Mouse (Mus musculus): ENCODE measurements around the gene Lonp1. TPM values are rescaled to one million over a fixed set of nuclear protein-coding genes. Genes with fewer than 3 reads are reported as not detected.

Lonp1 gene
- total RNA-seq, 1 experiment = 169 TPM

DNA sequence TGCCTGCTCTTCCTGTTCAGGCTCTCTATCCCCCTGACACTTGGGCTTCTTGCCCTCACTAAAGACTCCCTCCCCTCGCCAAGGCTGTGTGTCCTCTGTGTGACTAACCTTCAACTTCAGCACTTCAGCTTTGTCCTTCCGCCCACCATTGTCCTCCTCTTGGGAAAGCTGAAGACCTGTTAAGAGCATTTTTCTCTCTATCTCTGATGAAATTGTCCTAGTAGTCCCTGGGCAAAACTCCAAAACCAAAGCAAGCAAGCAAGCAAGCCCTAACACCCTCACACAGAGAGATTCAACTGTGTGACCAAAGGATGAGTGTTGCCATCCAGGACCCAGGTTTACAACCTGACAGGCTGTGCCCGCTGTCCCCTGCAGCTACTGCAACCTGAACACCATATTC, 37.0 kb upstream of the Lonp1 start:
- peak overlapping the region; percentile 27 to 50; a peak in 3 of 4 replicates for H3K4me3 ChIP-seq (ENCODE audit: insufficient read depth in 1 of 2, low read depth in 1 of 2, low read length in 2 of 2, poor library complexity in 1 of 2, severe bottlenecking in 1 of 2)
- H3K36me3 ChIP-seq (ENCODE audit: control insufficient read depth, insufficient read depth, low read length, poor library complexity, severe bottlenecking) = no peaks in the 10 kb centered on the region
- peak overlapping the region; percentile 1; the same call in 1 of the 2 replicates for H3K27ac ChIP-seq (ENCODE audit: insufficient read depth, low read depth, low read length, poor library complexity, severe bottlenecking)
- in situ Hi-C loops (cut with MboI; ENCODE audit: low sequenced_read_pairs in 2 of 2, unreplicated experiment in 2 of 2) = no loop called here
- H3K9ac ChIP-seq (ENCODE audit: insufficient read depth, low read depth, low read length, poor library complexity, severe bottlenecking) = peak overlapping the region; percentile 15; the same call in 1 of the 2 replicates
- no peak for TF ChIP-seq HCFC1 (IDR thresholded peaks at IDR 0.05; ENCODE audit: borderline replicate concordance, insufficient read depth, low read length)
- no peak for TF ChIP-seq MAFK (IDR thresholded peaks at IDR 0.05; ENCODE audit: insufficient read depth, low read depth, low read length)
- TF ChIP-seq CHD2 (IDR thresholded peaks at IDR 0.05; ENCODE audit: low read depth, low read length) = no peak
- no peak for TF ChIP-seq ZNF384 (IDR thresholded peaks at IDR 0.05; ENCODE audit: low read depth, low read length)
- no peak for TF ChIP-seq ZC3H11A (IDR thresholded peaks at IDR 0.05; ENCODE audit: borderline replicate concordance, low read depth, low read length)
- H3K4me1 ChIP-seq (ENCODE audit: control insufficient read depth in 2 of 2, insufficient read depth in 2 of 2, low read length in 2 of 2, poor library complexity in 1 of 2) = peaks cover 2 to 33% of the 10 kb centered on the region in 2 experiments; a peak in 3 of 4 replicates
- H3K9me3 ChIP-seq (ENCODE audit: control insufficient read depth, insufficient read depth, low read depth, low read length) = no peaks in the 10 kb centered on the region
- no peak for DNase-seq (ENCODE audit: low read depth, low spot score)

DNA sequence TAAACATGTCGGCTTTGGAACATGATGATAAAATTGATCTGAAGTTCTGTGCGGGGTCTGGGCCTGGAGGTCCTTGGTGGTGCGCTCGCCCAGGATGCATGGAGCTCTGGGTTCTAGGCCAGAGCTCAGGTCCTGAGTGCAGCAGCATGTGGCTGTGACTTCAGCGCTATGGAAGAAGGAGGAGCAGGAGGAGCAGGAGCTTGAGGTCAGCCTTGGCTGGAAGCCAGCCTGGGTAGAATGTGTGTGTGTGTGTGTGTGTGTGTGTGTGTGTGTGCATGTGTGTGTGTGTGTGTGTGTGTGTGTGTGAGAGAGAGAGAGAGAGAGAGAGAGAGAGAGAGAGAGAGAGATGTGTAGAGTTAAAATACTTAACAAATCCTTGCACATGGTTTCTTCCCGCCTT, 29.5 kb upstream of the Lonp1 start:
- Histone ChIP-seq H3K36me3 (ENCODE audit: control insufficient read depth, insufficient read depth, low read length, poor library complexity, severe bottlenecking) (no peaks in the 10 kb centered on the region), H3K27ac (ENCODE audit: insufficient read depth, low read depth, low read length, poor library complexity, severe bottlenecking) (no peak overlapping the region), H3K4me3 (ENCODE audit: insufficient read depth in 1 of 2, low read depth in 1 of 2, low read length in 2 of 2, poor library complexity in 1 of 2, severe bottlenecking in 1 of 2) (no peak overlapping the region), H3K4me1 (ENCODE audit: control insufficient read depth in 2 of 2, insufficient read depth in 2 of 2, low read length in 2 of 2, poor library complexity in 1 of 2) (peaks cover 2 to 16% of the 10 kb centered on the region in 2 experiments; a peak in 2 of 4 replicates), H3K9me3 (ENCODE audit: control insufficient read depth, insufficient read depth, low read depth, low read length) (no peaks in the 10 kb centered on the region), H3K9ac (ENCODE audit: insufficient read depth, low read depth, low read length, poor library complexity, severe bottlenecking) (no peak overlapping the region)
- TF ChIP-seq MAFK (IDR thresholded peaks at IDR 0.05; ENCODE audit: insufficient read depth, low read depth, low read length) = no peak
- no peak for TF ChIP-seq HCFC1 (IDR thresholded peaks at IDR 0.05; ENCODE audit: borderline replicate concordance, insufficient read depth, low read length)
- TF ChIP-seq CHD2 (IDR thresholded peaks at IDR 0.05; ENCODE audit: low read depth, low read length) = no peak
- in situ Hi-C loops (cut with MboI; ENCODE audit: low sequenced_read_pairs in 2 of 2, unreplicated experiment in 2 of 2) = no loop called here
- no peak for DNase-seq (ENCODE audit: low read depth, low spot score)

DNA sequence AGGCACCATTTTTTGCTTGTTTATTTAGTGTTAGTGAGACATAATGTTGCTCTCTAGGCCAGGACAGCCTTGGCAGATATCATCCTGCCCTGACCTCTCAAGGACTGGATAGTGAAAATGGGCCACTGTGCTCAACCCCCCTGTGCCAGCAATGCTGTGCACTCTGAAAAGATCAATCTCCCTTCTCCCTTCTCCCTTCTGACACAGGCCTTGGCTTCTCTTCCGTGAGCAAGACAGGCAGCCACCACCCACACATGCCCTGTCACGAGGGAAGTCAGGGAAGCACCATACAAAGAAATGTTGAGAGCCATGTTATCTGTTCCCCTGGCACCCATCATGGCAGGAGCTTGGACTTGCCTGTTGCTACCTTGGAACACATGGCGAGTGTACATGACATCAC, 28.6 kb upstream of the Lonp1 start:
- Histone ChIP-seq H3K4me3 (ENCODE audit: insufficient read depth in 1 of 2, low read depth in 1 of 2, low read length in 2 of 2, poor library complexity in 1 of 2, severe bottlenecking in 1 of 2) (no peak overlapping the region), H3K9ac (ENCODE audit: insufficient read depth, low read depth, low read length, poor library complexity, severe bottlenecking) (no peak overlapping the region), H3K27ac (ENCODE audit: insufficient read depth, low read depth, low read length, poor library complexity, severe bottlenecking) (no peak overlapping the region), H3K36me3 (ENCODE audit: control insufficient read depth, insufficient read depth, low read length, poor library complexity, severe bottlenecking) (no peaks in the 10 kb centered on the region), H3K9me3 (ENCODE audit: control insufficient read depth, insufficient read depth, low read depth, low read length) (no peaks in the 10 kb centered on the region), H3K4me1 (ENCODE audit: control insufficient read depth in 2 of 2, insufficient read depth in 2 of 2, low read length in 2 of 2, poor library complexity in 1 of 2) (peaks cover 0 to 11% of the 10 kb centered on the region in 2 experiments; a peak in 2 of 4 replicates)
- TF ChIP-seq CHD2 (IDR thresholded peaks at IDR 0.05; ENCODE audit: low read depth, low read length) (no peak), ZC3H11A (IDR thresholded peaks at IDR 0.05; ENCODE audit: borderline replicate concordance, low read depth, low read length) (no peak), ZNF384 (IDR thresholded peaks at IDR 0.05; ENCODE audit: low read depth, low read length) (no peak), HCFC1 (IDR thresholded peaks at IDR 0.05; ENCODE audit: borderline replicate concordance, insufficient read depth, low read length) (no peak)
- DNase-seq (ENCODE audit: low read depth, low spot score) = no peak
- in situ Hi-C loops (cut with MboI; ENCODE audit: low sequenced_read_pairs in 2 of 2, unreplicated experiment in 2 of 2) = no loop called here

DNA sequence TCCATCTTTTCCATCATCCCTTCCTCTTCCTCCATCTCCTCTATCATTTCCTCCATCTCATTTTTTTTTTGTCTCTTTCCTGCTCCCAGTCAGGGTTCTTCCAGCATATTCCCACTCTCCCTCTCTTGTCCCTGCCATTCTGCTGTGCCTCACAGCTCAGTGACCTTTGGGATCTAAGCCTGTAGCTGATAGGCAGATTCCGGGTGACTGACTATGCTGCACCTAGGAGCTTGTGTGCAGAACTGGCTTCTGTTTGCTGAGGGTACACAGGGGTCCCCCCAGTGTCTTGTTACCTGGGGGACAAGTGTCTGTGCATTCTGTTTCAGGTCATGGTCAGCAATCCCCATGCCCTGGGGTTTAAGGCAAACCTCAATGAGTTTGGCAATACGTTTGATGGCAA, 28.1 kb upstream of the Lonp1 start:
- no peaks in the 10 kb centered on the region for H3K9me3 ChIP-seq (ENCODE audit: control insufficient read depth, insufficient read depth, low read depth, low read length)
- in situ Hi-C loops (cut with MboI; ENCODE audit: low sequenced_read_pairs in 2 of 2, unreplicated experiment in 2 of 2) = no loop called here
- no peaks in the 10 kb centered on the region for H3K36me3 ChIP-seq (ENCODE audit: control insufficient read depth, insufficient read depth, low read length, poor library complexity, severe bottlenecking)
- H3K4me1 ChIP-seq (ENCODE audit: control insufficient read depth in 2 of 2, insufficient read depth in 2 of 2, low read length in 2 of 2, poor library complexity in 1 of 2) = peaks cover 0 to 7% of the 10 kb centered on the region in 2 experiments; a peak in 2 of 4 replicates
- DNase-seq (ENCODE audit: low read depth, low spot score) = no peak
- H3K4me3 ChIP-seq (ENCODE audit: insufficient read depth in 1 of 2, low read depth in 1 of 2, low read length in 2 of 2, poor library complexity in 1 of 2, severe bottlenecking in 1 of 2) = no peak overlapping the region
- no peak overlapping the region for H3K27ac ChIP-seq (ENCODE audit: insufficient read depth, low read depth, low read length, poor library complexity, severe bottlenecking)
- TF ChIP-seq MAFK (IDR thresholded peaks at IDR 0.05; ENCODE audit: insufficient read depth, low read depth, low read length) (no peak), ZNF384 (IDR thresholded peaks at IDR 0.05; ENCODE audit: low read depth, low read length) (no peak), CHD2 (IDR thresholded peaks at IDR 0.05; ENCODE audit: low read depth, low read length) (no peak), HCFC1 (IDR thresholded peaks at IDR 0.05; ENCODE audit: borderline replicate concordance, insufficient read depth, low read length) (no peak), ZC3H11A (IDR thresholded peaks at IDR 0.05; ENCODE audit: borderline replicate concordance, low read depth, low read length) (no peak)
- H3K9ac ChIP-seq (ENCODE audit: insufficient read depth, low read depth, low read length, poor library complexity, severe bottlenecking) = no peak overlapping the region

DNA sequence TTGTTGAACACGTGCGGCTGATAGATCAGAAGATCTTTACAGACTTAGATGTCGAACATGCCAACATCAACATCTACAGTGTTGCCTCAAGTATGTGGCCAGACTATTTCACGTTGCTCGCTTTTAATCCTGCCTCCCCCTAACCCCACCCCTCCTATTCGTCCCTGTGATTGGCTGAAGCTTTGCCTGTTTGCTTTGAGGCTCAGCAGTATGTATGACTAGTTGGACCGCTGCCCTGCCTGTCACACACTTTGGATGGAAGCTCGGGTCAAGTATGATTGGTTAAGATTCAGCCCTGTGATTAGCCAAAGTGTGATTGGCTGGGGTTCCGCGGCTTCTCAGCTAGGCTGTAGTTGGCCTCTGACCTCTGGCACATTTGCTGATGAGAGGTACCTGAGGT, 25.1 kb upstream of the Lonp1 start:
- no peaks in the 10 kb centered on the region for H3K9me3 ChIP-seq (ENCODE audit: control insufficient read depth, insufficient read depth, low read depth, low read length)
- no peak overlapping the region for H3K27ac ChIP-seq (ENCODE audit: insufficient read depth, low read depth, low read length, poor library complexity, severe bottlenecking)
- peaks cover 0 to 4% of the 10 kb centered on the region in 2 experiments; a peak in 2 of 4 replicates for H3K4me1 ChIP-seq (ENCODE audit: control insufficient read depth in 2 of 2, insufficient read depth in 2 of 2, low read length in 2 of 2, poor library complexity in 1 of 2)
- TF ChIP-seq MAFK (IDR thresholded peaks at IDR 0.05; ENCODE audit: insufficient read depth, low read depth, low read length) (no peak), HCFC1 (IDR thresholded peaks at IDR 0.05; ENCODE audit: borderline replicate concordance, insufficient read depth, low read length) (no peak), ZC3H11A (IDR thresholded peaks at IDR 0.05; ENCODE audit: borderline replicate concordance, low read depth, low read length) (no peak), CHD2 (IDR thresholded peaks at IDR 0.05; ENCODE audit: low read depth, low read length) (no peak), ZNF384 (IDR thresholded peaks at IDR 0.05; ENCODE audit: low read depth, low read length) (no peak)
- H3K4me3 ChIP-seq (ENCODE audit: insufficient read depth in 1 of 2, low read depth in 1 of 2, low read length in 2 of 2, poor library complexity in 1 of 2, severe bottlenecking in 1 of 2) = no peak overlapping the region
- H3K9ac ChIP-seq (ENCODE audit: insufficient read depth, low read depth, low read length, poor library complexity, severe bottlenecking) = no peak overlapping the region
- no peaks in the 10 kb centered on the region for H3K36me3 ChIP-seq (ENCODE audit: control insufficient read depth, insufficient read depth, low read length, poor library complexity, severe bottlenecking)
- DNase-seq (ENCODE audit: low read depth, low spot score) = no peak
- in situ Hi-C loops (cut with MboI; ENCODE audit: low sequenced_read_pairs in 2 of 2, unreplicated experiment in 2 of 2) = no loop called here
